Mouse (Mus musculus) 416B (cell line): ENCODE measurements around the gene Hfe2.
"Not testable (repeated sequence)": the region's sequence is repeated elsewhere in the genome, so short reads cannot be mapped to it uniquely, and the experiment has no call there.

Experiments
- DNase-seq: peaks from one replicate; pipeline ENCODE4 v3.0.0; 2011; ENCODE audit warnings: low read depth

Hfe2 gene

GRCm38 (mm10) chr3:96496216-96496615 lies 28.8 kb upstream of the Hfe2 start:
- no peak for DNase-seq

GRCm38 (mm10) chr3:96496620-96497275 lies 28.2 kb upstream of the Hfe2 start:
- DNase-seq = not testable (repeated sequence)

- peak; percentile 91 for DNase-seq
Measured at GRCm38 (mm10) chr3:96497451-96498028, 27.4 kb upstream of the Hfe2 start.

GRCm38 (mm10) chr3:96498476-96499245 lies 26.3 kb upstream of the Hfe2 start:
- peak; percentile 50 for DNase-seq

- DNase-seq = peak; percentile 93
Measured at GRCm38 (mm10) chr3:96499481-96500288, 25.3 kb upstream of the Hfe2 start.

GRCm38 (mm10) chr3:96500289-96500621 lies 24.7 kb upstream of the Hfe2 start:
- DNase-seq = peak; percentile 96

- peak; percentile 98 for DNase-seq
Measured at GRCm38 (mm10) chr3:96500691-96501265, 24.2 kb upstream of the Hfe2 start.

GRCm38 (mm10) chr3:96501391-96502115 lies 23.4 kb upstream of the Hfe2 start:
- DNase-seq = peak; percentile 92

- peak; percentile 70 for DNase-seq
Measured at GRCm38 (mm10) chr3:96502181-96503082, 22.5 kb upstream of the Hfe2 start.

- peak; percentile 89 for DNase-seq
Measured at GRCm38 (mm10) chr3:96503083-96503450, 21.9 kb upstream of the Hfe2 start.

GRCm38 (mm10) chr3:96503946-96504345 lies 21.0 kb upstream of the Hfe2 start:
- peak; percentile 28 for DNase-seq

GRCm38 (mm10) chr3:96504931-96505330 lies 20.0 kb upstream of the Hfe2 start:
- no peak for DNase-seq

- DNase-seq = peak; percentile 28
Measured at GRCm38 (mm10) chr3:96506396-96507047, 18.4 kb upstream of the Hfe2 start.

GRCm38 (mm10) chr3:96507966-96508365 lies 17.0 kb upstream of the Hfe2 start:
- not testable (repeated sequence) for DNase-seq

- DNase-seq = no peak
Measured at GRCm38 (mm10) chr3:96520171-96520570, 4.8 kb upstream of the Hfe2 start.

- DNase-seq = peak; percentile 59
Measured at GRCm38 (mm10) chr3:96522149-96522548, 2.8 kb upstream of the Hfe2 start.

GRCm38 (mm10) chr3:96524028-96524810 lies 753 bp upstream of the Hfe2 start:
- DNase-seq = no peak

GRCm38 (mm10) chr3:96526013-96526762 lies 1.2 kb downstream of the Hfe2 start:
- DNase-seq = no peak
